Mouse (Mus musculus): Measurements from ENCODE around the gene Epb41. TPM values are rescaled to one million over a fixed set of nuclear protein-coding genes. Genes with fewer than 3 reads are reported as not detected.

Gene Epb41
- polyA plus RNA-seq, 1 experiment from 2014 or later: 208 TPM

DNA sequence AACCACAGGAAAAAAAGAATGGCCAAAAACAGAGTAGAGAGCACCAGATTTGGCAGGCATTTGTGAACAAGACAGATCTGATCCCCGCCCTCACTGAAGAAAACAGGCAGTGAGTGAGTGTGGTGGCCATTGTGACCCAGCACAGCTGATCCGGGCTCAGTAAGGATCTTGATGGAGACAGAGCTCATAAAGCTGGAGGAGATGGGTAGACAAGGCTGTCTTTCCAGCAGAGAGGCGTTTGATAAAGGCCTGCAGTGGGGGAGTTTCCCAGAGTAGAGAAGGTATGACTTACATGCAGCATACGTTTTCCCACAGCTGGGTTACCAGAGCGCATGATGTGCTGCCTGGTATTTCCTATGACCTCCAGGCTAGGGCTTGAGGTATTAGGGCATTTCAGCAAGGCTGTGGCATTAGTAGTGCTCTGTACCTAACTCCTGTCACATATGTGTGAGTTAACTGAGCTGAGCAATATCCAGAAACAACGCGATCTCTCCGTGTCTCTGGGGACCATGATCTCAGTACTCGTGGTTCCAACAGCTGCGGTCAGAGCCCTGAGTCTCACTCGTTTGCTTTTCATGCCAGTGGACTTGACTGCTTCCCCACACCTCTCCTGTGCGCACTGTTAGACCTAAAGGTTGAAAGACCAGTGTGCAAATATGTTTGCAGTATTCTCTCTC, 176.5 kb downstream of the Epb41 start:
- H3K4me1 ChIP-seq (replicated peaks; ENCODE audit: control insufficient read depth, insufficient read depth, low read length): no peaks in the 10 kb centered on the region
- no peak overlapping the region for H3K27ac ChIP-seq (ENCODE audit: low read depth, low read length)
- ATAC-seq (ENCODE audit: low FRiP score) (no peak), DNase-seq (ENCODE audit: low spot score) (no peak)
- no peaks in the 10 kb centered on the region for H3K27me3 ChIP-seq (ENCODE audit: control insufficient read depth, insufficient read depth, low read length)
- no peak overlapping the region for H3K4me2 ChIP-seq (replicated peaks; ENCODE audit: low read depth, low read length)
- H3K9me3 ChIP-seq (ENCODE audit: control insufficient read depth, low read length): no peaks in the 10 kb centered on the region
- no peak overlapping the region for H3K9ac ChIP-seq (ENCODE audit: low read depth, low read length)
- 92% methylated on average over 12 of the region's 12 CpGs for WGBS
- no peak overlapping the region for H3K4me3 ChIP-seq (ENCODE audit: low read depth, low read length)
- H3K36me3 ChIP-seq (ENCODE audit: control insufficient read depth, insufficient read depth, low read length): peaks cover 34% of the 10 kb centered on the region

DNA sequence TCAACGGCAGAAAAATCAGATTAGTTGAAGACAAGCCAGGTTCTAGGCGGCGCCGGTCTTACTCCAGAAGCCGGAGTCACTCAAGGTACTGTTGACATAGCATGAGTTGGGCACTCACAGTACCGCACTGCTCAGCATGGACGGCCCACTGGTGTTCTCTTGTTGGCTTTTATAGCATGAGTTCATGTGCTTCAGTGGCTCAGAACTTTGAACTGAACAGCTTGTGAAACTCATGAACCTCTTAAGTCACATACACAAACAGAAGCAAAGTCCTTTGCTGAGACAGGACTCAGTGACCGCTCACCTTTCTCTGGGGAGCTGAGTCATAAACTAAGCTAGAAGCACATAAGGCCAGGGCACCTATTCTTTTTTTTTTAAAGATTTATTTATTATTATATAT, 177.3 kb downstream of the Epb41 start:
- WGBS: 98% methylated on average over 8 of the region's 8 CpGs
- Histone ChIP-seq H3K9me3 (ENCODE audit: control insufficient read depth, low read length) (no peaks in the 10 kb centered on the region), H3K4me3 (ENCODE audit: low read depth, low read length) (no peak overlapping the region), H3K4me2 (replicated peaks; ENCODE audit: low read depth, low read length) (no peak overlapping the region), H3K9ac (ENCODE audit: low read depth, low read length) (no peak overlapping the region), H3K36me3 (ENCODE audit: control insufficient read depth, insufficient read depth, low read length) (peaks cover 34% of the 10 kb centered on the region), H3K27ac (ENCODE audit: low read depth, low read length) (no peak overlapping the region), H3K27me3 (ENCODE audit: control insufficient read depth, insufficient read depth, low read length) (no peaks in the 10 kb centered on the region), H3K4me1 (replicated peaks; ENCODE audit: control insufficient read depth, insufficient read depth, low read length) (no peaks in the 10 kb centered on the region)
- DNase-seq (ENCODE audit: low spot score) (no peak), ATAC-seq (ENCODE audit: low FRiP score) (no peak)

DNA sequence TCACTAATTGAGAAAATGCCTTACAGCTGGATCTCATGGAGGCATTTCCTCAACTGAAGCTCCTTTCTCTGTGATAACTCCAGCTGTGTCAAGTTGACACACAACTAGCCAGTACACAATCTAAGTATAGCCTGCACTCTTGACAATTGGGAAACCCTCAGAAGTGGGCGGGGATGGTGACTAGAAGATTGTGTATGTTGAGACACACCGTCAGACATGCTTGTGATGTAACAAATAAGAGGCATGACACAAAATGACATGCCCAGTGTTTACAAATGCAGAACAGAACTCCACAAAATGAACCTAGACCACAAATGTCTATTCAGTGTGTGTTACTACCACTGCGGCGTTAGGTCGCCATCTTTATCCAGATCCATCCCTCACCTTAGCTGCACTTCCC, 178.0 kb downstream of the Epb41 start:
- H3K4me3 ChIP-seq (ENCODE audit: low read depth, low read length): no peak overlapping the region
- ATAC-seq (ENCODE audit: low FRiP score) (no peak), DNase-seq (ENCODE audit: low spot score) (no peak)
- no peak overlapping the region for H3K27ac ChIP-seq (ENCODE audit: low read depth, low read length)
- no peaks in the 10 kb centered on the region for H3K27me3 ChIP-seq (ENCODE audit: control insufficient read depth, insufficient read depth, low read length)
- no peaks in the 10 kb centered on the region for H3K9me3 ChIP-seq (ENCODE audit: control insufficient read depth, low read length)
- no peak overlapping the region for H3K9ac ChIP-seq (ENCODE audit: low read depth, low read length)
- peaks cover 34% of the 10 kb centered on the region for H3K36me3 ChIP-seq (ENCODE audit: control insufficient read depth, insufficient read depth, low read length)
- WGBS: 97% methylated on average over 5 of the region's 5 CpGs
- H3K4me1 ChIP-seq (replicated peaks; ENCODE audit: control insufficient read depth, insufficient read depth, low read length): no peaks in the 10 kb centered on the region
- no peak overlapping the region for H3K4me2 ChIP-seq (replicated peaks; ENCODE audit: low read depth, low read length)

DNA sequence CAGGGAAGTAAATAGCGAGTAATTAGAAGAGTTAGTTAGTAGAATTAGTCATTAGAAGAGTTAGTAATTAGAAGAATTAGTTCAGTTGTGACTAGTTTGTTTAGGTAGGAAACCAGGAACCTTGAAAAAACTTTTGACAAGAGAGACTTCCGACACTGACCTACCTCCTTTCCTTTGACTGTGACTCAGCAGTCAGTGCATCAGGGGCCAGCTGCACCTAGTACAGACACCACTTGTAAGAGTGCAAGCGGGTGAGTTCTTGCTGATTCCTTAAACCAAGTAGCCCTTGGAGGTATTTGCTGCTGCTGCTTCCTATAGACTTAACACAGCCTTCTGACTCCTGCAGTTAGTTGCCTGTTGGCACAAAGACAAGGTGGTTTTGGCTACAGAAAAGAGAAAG, 184.4 kb downstream of the Epb41 start:
- no peak overlapping the region for H3K4me2 ChIP-seq (replicated peaks; ENCODE audit: low read depth, low read length)
- no peak for ATAC-seq (ENCODE audit: low FRiP score)
- no peaks in the 10 kb centered on the region for H3K9me3 ChIP-seq (ENCODE audit: control insufficient read depth, low read length)
- H3K4me1 ChIP-seq (replicated peaks; ENCODE audit: control insufficient read depth, insufficient read depth, low read length): no peaks in the 10 kb centered on the region
- H3K36me3 ChIP-seq (ENCODE audit: control insufficient read depth, insufficient read depth, low read length): peaks cover 7% of the 10 kb centered on the region; the same call in 1 of the 2 replicates
- H3K4me3 ChIP-seq (ENCODE audit: low read depth, low read length): no peak overlapping the region
- 82% methylated on average over 3 of the region's 3 CpGs for WGBS
- no peak overlapping the region for H3K27ac ChIP-seq (ENCODE audit: low read depth, low read length)
- no peaks in the 10 kb centered on the region for H3K27me3 ChIP-seq (ENCODE audit: control insufficient read depth, insufficient read depth, low read length)
- no peak overlapping the region for H3K9ac ChIP-seq (ENCODE audit: low read depth, low read length)
- no peak for DNase-seq (ENCODE audit: low spot score)

DNA sequence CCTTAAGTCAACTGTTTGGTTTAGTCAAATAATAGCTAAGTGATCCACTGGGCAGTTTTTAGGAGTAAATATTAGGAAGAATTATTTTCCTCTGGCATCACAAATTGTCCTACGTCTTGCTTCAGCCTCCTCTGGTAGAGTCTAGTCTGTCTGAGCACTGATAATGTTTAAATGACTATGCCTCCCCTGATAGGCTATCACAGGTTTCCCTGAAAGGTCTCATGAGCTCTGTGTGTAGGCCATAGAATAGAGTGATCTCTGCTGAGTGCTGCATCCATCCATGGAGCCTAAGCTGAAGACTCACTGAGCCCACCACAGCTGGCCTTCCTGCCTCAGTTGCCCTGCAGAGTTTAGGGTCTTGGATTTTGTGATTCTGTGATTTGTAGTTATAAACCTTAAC, 186.6 kb downstream of the Epb41 start:
- WGBS: 82% methylated on average over 1 of the region's 1 CpGs
- no peak for DNase-seq (ENCODE audit: low spot score)
- H3K36me3 ChIP-seq (ENCODE audit: control insufficient read depth, insufficient read depth, low read length): 0 out of 2 replicates have a peak, but pooled peaks cover 3% of the 10 kb centered on the region

DNA sequence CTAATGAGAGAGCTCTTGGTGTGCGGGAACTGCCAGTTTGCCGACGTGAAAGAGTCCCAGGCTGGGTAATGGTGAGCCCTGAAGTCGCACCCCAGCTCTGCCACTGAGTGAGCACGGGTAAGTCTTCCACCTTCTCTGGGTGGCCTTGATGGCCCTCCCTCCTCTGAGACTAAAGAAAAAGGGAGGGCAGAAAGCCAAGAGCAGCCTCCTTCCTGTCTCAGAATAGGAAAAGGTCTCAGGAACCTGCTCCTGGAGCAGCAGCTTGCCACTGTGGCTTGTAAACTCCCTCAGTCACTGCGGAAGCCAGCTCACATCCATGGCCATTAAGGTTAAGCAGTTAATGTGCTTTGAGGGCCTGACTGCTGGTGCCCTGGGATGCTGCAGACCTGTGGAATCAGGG, 189.7 kb downstream of the Epb41 start:
- no peak overlapping the region for H3K4me3 ChIP-seq (ENCODE audit: low read depth, low read length)
- H3K9me3 ChIP-seq (ENCODE audit: control insufficient read depth, low read length): no peaks in the 10 kb centered on the region
- H3K27me3 ChIP-seq (ENCODE audit: control insufficient read depth, insufficient read depth, low read length): no peaks in the 10 kb centered on the region
- WGBS: 86% methylated on average over 6 of the region's 6 CpGs
- no peak overlapping the region for H3K4me2 ChIP-seq (replicated peaks; ENCODE audit: low read depth, low read length)
- H3K27ac ChIP-seq (ENCODE audit: low read depth, low read length): no peak overlapping the region
- H3K4me1 ChIP-seq (replicated peaks; ENCODE audit: control insufficient read depth, insufficient read depth, low read length): no peaks in the 10 kb centered on the region
- ATAC-seq (ENCODE audit: low FRiP score) (no peak), DNase-seq (ENCODE audit: low spot score) (no peak)
- H3K9ac ChIP-seq (ENCODE audit: low read depth, low read length): no peak overlapping the region
- H3K36me3 ChIP-seq (ENCODE audit: control insufficient read depth, insufficient read depth, low read length): no peaks in the 10 kb centered on the region

More for the DNA sequence above, 186.6 kb downstream of the Epb41 start:
- no peak overlapping the region for H3K4me3 ChIP-seq (ENCODE audit: low read depth, low read length)
- H3K4me1 ChIP-seq (replicated peaks; ENCODE audit: control insufficient read depth, insufficient read depth, low read length): no peaks in the 10 kb centered on the region
- H3K9ac ChIP-seq (ENCODE audit: low read depth, low read length): no peak overlapping the region
- no peak overlapping the region for H3K27ac ChIP-seq (ENCODE audit: low read depth, low read length)
- H3K9me3 ChIP-seq (ENCODE audit: control insufficient read depth, low read length): no peaks in the 10 kb centered on the region
- ATAC-seq (ENCODE audit: low FRiP score): no peak
- H3K4me2 ChIP-seq (replicated peaks; ENCODE audit: low read depth, low read length): no peak overlapping the region
- no peaks in the 10 kb centered on the region for H3K27me3 ChIP-seq (ENCODE audit: control insufficient read depth, insufficient read depth, low read length)

DNA sequence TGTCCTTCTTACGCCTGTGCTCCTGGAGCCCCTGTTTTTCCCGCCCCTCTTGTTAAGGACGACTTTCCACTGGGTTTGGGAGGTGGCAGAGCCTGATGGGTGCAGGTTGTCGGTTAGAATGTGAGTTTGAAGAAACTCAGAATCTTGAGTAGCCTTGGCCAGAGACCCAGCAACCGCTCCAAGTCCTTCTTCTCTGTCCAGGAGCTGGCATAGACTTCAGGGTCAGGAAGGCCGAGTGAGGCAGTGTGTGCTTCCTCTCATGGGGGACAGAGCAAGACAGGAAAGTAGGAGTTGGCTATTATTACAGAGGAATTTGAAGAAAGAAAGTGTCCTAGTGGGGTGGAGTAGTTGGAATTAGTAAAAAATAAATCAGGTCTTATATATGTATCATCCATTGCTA, 191.6 kb downstream of the Epb41 start:
- Histone ChIP-seq H3K4me2 (replicated peaks; ENCODE audit: low read depth, low read length) (no peak overlapping the region), H3K36me3 (ENCODE audit: control insufficient read depth, insufficient read depth, low read length) (no peaks in the 10 kb centered on the region), H3K9ac (ENCODE audit: low read depth, low read length) (no peak overlapping the region), H3K27me3 (ENCODE audit: control insufficient read depth, insufficient read depth, low read length) (no peaks in the 10 kb centered on the region), H3K27ac (ENCODE audit: low read depth, low read length) (no peak overlapping the region), H3K9me3 (ENCODE audit: control insufficient read depth, low read length) (no peaks in the 10 kb centered on the region), H3K4me1 (replicated peaks; ENCODE audit: control insufficient read depth, insufficient read depth, low read length) (0 out of 2 replicates have a peak, but pooled peaks cover 4% of the 10 kb centered on the region), H3K4me3 (ENCODE audit: low read depth, low read length) (no peak overlapping the region)
- DNase-seq (ENCODE audit: low spot score) (no peak), ATAC-seq (ENCODE audit: low FRiP score) (no peak)
- WGBS: 82% methylated on average over 6 of the region's 6 CpGs

DNA sequence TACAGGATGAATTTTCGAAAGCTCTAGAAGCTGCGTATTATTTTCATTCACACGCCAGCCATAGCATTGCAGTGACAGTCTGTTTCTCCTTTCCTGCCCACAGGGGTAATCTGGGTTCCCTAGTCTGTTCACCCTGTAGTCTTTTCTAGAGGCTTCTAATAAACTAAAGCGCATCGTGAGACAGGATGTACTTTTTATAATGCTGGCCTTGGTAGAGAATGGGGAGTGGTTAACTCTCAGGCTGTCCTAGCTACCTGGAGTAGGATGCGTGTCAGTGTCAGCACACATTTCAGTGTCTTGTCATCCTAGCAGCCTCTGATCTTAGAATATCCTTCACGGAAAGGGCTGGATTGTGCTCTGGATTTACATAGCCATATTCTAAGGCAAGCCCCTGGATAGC, 193.8 kb downstream of the Epb41 start:
- WGBS: 95% methylated on average over 7 of the region's 7 CpGs
- no peak overlapping the region for H3K27ac ChIP-seq (ENCODE audit: low read depth, low read length)
- no peaks in the 10 kb centered on the region for H3K36me3 ChIP-seq (ENCODE audit: control insufficient read depth, insufficient read depth, low read length)
- peaks cover 4% of the 10 kb centered on the region; the same call in 1 of the 2 replicates for H3K4me1 ChIP-seq (replicated peaks; ENCODE audit: control insufficient read depth, insufficient read depth, low read length)
- H3K9me3 ChIP-seq (ENCODE audit: control insufficient read depth, low read length): no peaks in the 10 kb centered on the region
- no peaks in the 10 kb centered on the region for H3K27me3 ChIP-seq (ENCODE audit: control insufficient read depth, insufficient read depth, low read length)
- no peak overlapping the region for H3K4me2 ChIP-seq (replicated peaks; ENCODE audit: low read depth, low read length)
- ATAC-seq (ENCODE audit: low FRiP score): no peak
- no peak overlapping the region for H3K4me3 ChIP-seq (ENCODE audit: low read depth, low read length)
- no peak for DNase-seq (ENCODE audit: low spot score)
- no peak overlapping the region for H3K9ac ChIP-seq (ENCODE audit: low read depth, low read length)

DNA sequence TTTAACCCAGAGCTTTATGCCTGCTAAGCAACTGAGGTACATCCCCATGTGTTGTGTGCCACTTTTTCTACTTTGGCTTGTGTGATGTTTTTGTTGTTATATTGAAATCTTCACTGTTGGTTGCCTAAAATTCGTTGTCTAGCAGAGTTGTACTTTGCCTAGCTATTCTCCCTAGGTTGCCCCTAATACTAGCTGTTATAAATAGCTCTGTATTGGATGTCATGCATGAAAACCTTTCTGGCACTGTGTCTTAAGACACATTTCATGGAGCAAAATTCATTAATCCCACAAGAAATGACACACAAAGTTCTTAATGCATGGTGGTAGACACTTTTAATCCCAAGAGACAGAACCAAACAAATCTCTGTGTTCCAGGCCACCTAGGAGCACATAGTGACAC, 195.4 kb downstream of the Epb41 start:
- Histone ChIP-seq H3K4me3 (ENCODE audit: low read depth, low read length) (no peak overlapping the region), H3K9me3 (ENCODE audit: control insufficient read depth, low read length) (no peaks in the 10 kb centered on the region), H3K27ac (ENCODE audit: low read depth, low read length) (no peak overlapping the region), H3K4me1 (replicated peaks; ENCODE audit: control insufficient read depth, insufficient read depth, low read length) (peaks cover 4% of the 10 kb centered on the region; the same call in 1 of the 2 replicates), H3K9ac (ENCODE audit: low read depth, low read length) (no peak overlapping the region), H3K36me3 (ENCODE audit: control insufficient read depth, insufficient read depth, low read length) (no peaks in the 10 kb centered on the region), H3K27me3 (ENCODE audit: control insufficient read depth, insufficient read depth, low read length) (no peaks in the 10 kb centered on the region), H3K4me2 (replicated peaks; ENCODE audit: low read depth, low read length) (no peak overlapping the region)
- WGBS: 87% methylated on average over 1 of the region's 1 CpGs
- no peak for DNase-seq (ENCODE audit: low spot score)
- ATAC-seq (ENCODE audit: low FRiP score): no peak

All from hindbrain, embryonic 11.5 days (tissue).